Mouse (Mus musculus) frontal cortex, postnatal 14 days (tissue): ENCODE results near the gene Hapln3.

Experiments used
- DNase-seq, 2 experiments: peaks; one replicate each; pipeline ENCODE4 v3.0.0; 2022; ENCODE audit warnings: low spot score in 2 of 2

The Hapln3 gene

DNA sequence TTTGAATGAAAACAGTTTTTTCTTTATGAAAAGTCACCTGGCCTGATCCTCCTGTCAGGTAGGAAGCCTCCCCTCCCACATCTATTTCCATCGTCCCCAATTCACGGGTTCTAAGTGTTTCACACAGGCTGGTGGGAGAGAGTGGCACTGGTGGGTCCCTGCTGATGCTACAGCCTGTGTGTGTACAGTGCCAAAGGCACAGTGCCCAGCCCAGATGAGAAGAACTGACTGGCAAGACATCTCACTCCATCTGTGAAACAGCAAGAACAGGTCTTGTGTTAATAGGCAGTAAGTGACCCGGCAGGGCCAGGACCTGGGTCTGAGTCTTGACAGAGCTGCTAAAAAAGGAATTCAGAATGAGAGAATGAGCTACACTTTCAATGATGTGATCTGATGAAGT, 51.6 kb downstream of the Hapln3 start:
- no peak for DNase-seq

DNA sequence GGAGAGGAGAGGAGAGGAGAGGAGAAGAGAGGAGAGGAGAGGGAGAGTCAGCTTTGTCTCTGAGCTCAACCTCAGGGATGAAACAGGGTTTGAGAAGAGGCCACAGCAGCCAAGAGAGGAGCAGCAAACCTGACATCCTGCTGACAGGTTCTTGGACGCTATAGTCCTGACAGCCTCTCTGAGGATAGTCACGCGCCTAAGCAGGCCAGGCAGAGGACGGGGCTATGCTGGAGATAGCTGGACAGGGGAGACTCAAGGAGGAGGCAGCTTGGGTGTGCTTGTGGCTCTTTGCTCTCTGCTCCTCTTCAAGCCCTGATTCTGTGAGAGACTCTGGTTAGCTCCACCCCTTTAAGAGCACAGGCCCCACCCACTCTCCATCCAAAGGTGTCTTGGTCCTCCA, 62.6 kb downstream of the Hapln3 start:
- DNase-seq, result no peak

DNA sequence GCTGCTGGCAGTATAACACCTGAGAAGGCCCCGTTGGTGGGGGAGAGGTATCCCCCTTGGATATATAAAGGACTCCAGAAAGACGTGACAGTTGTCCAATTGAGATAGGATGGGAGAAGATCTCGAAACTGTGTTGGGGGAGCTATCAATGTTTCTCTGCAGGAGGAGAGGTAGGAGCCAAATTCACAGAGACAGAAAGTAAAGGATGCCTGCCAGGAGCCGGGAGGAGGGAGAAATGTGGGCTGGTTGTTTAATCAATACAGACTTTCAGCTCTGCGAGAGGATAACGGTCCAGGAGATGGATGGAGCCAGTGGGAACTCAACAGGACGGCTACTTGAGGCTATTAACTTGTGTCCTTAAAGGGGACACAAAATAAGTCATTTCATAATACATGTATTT, 63.4 kb downstream of the Hapln3 start:
- DNase-seq, result no peak
